Mouse (Mus musculus): ENCODE measurements around the gene Tiam1.

GRCm38 (mm10) chr16:89799772-89800171 is 343.8 kb downstream of the Tiam1 start:
- TF ChIP-seq CTCF (IDR thresholded peaks at IDR 0.05; ENCODE audit: extremely low read depth, insufficient read length, insufficient replicate concordance, low read depth, low read length) (no peak), POLR2A (IDR thresholded peaks at IDR 0.05; ENCODE audit: low read depth, low read length) (no peak)

All from small intestine, adult 2 months (tissue).